Mouse (Mus musculus) kidney, postnatal 0 days (tissue): Measurements from ENCODE around the gene Gm27021. TPM values are rescaled to one million over a fixed set of nuclear protein-coding genes. Genes with fewer than 3 reads are reported as not detected.

ENCODE experiments used
- ATAC-seq: fragments of 200-750 bp; cut with Nextera tagmentation; replicated peaks from 2 replicates; pipeline ENCODE4 v1.8.0; 2017; ENCODE audit warnings: low read depth, moderate number of reproducible peaks, moderate TSS enrichment, moderate library complexity; ENCODE audit not compliant: low FRiP score
- DNase-seq: peaks from one replicate; pipeline ENCODE4 v3.0.0-alpha.2; 2016; ENCODE audit warnings: low spot score
- H3K27ac ChIP-seq: fragments of 300-500 bp; sonication (generic); 2 replicates; pipeline ENCODE4 v1.5.1; 2014; ENCODE audit warnings: mild to moderate bottlenecking
- H3K27me3 ChIP-seq: fragments of 300-500 bp; sonication (generic); 2 replicates; pipeline ENCODE4 v1.6.1; 2014; ENCODE audit warnings: low read length, mixed read lengths; ENCODE audit not compliant: insufficient read depth
- H3K36me3 ChIP-seq: fragments of 300-500 bp; sonication (generic); 2 replicates; pipeline ENCODE4 v1.6.1; 2014; ENCODE audit warnings: low read length, mixed read lengths; ENCODE audit not compliant: insufficient read depth
- H3K4me1 ChIP-seq: fragments of 300-500 bp; sonication (generic); replicated peaks from 2 replicates; pipeline ENCODE4 v1.6.1; 2014; ENCODE audit warnings: antibody characterized with exemption, low read length, mixed read lengths; ENCODE audit not compliant: insufficient read depth
- H3K4me2 ChIP-seq: fragments of 300-500 bp; sonication (generic); 2 replicates; pipeline ENCODE4 v1.6.1; 2014; ENCODE audit warnings: mild to moderate bottlenecking, low read length, moderate library complexity, mixed read lengths
- H3K4me3 ChIP-seq: fragments of 300-500 bp; sonication (generic); replicated peaks from 2 replicates; pipeline ENCODE4 v1.5.1; 2014; ENCODE audit warnings: low read depth, low read length
- H3K9ac ChIP-seq: fragments of 300-500 bp; sonication (generic); 2 replicates; pipeline ENCODE4 v1.6.1; 2014; ENCODE audit warnings: low read depth, low read length
- H3K9me3 ChIP-seq: fragments of 300-500 bp; sonication (generic); replicated peaks from 2 replicates; pipeline ENCODE4 v1.6.1; 2016; ENCODE audit warnings: low read length, inconsistent platforms, mixed read lengths
- CTCF ChIP-seq: IDR thresholded peaks from 2 replicates; pipeline ENCODE4 v1.5.1; 2016; ENCODE audit warnings: antibody characterized with exemption, low read depth, mild to moderate bottlenecking, moderate library complexity
- WGBS: fragments of 180-500 bp; shearing (Covaris S2); extraction: QIAGEN DNeasy Blood & Tissue Kit; methylation state at CpG from one replicate; pipeline ENCODE4 v1.1.7; 2014; 5-methylcytosine and 5-hydroxymethylcytosine counted together
- polyA plus RNA-seq: library from polyadenylated mRNA; unstranded; fragments of >200 nt; fragmentation: Nextera tagmentation; extraction: Ambion mirVana; gene quantifications from 2 replicates; pipeline ENCODE4 v1.2.1, GENCODE M21; 2015

The Gm27021 gene
- polyA plus RNA-seq, 1 experiment from 2014 or later, result 3.2 TPM

- peak within 1 kb of the TSS; percentile 96 for H3K4me2 ChIP-seq
- WGBS, result under 1% methylated on average over 67 of the region's 67 CpGs
- no peaks in the 10 kb centered on the region for H3K36me3 ChIP-seq
Measured at GRCm38 (mm10) chr8:120588908-120589771, 78.7 kb downstream of the Gm27021 start, which contains the start of gene Gins2. Gene Gins2, minus strand, starts transcription at chr8:120589304.

GRCm38 (mm10) chr8:120585521-120585920 lies 82.4 kb downstream of the Gm27021 start:
- H3K27ac ChIP-seq, result no peak overlapping the region
- H3K27me3 ChIP-seq, result no peaks in the 10 kb centered on the region
- ATAC-seq, result no peak
- no peak for DNase-seq
- H3K4me2 ChIP-seq, result no peak overlapping the region
- H3K4me3 ChIP-seq, result no peak overlapping the region
- H3K4me1 ChIP-seq, result peaks cover 10% of the 10 kb centered on the region
- no peaks in the 10 kb centered on the region for H3K9me3 ChIP-seq
- TF ChIP-seq CTCF, result no peak
- peaks cover 13% of the 10 kb centered on the region; the same call in 1 of the 2 replicates for H3K36me3 ChIP-seq
- WGBS, result 92% methylated on average over 10 of the region's 10 CpGs
- H3K9ac ChIP-seq, result no peak overlapping the region

More at GRCm38 (mm10) chr8:120588908-120589771, 78.7 kb downstream of the Gm27021 start, which contains the start of gene Gins2:
- DNase-seq (peak; percentile 100), ATAC-seq (peak; percentile 98)
- peak within 1 kb of the TSS; percentile 74 for H3K9ac ChIP-seq
- peak within 1 kb of the TSS; percentile 61 for H3K4me3 ChIP-seq
- no peaks in the 10 kb centered on the region for H3K27me3 ChIP-seq
- peak within 1 kb of the TSS; percentile 65; the same call in 1 of the 2 replicates for H3K27ac ChIP-seq
- TF ChIP-seq CTCF, result peak; percentile 40
- H3K4me1 ChIP-seq, result peaks cover 10% of the 10 kb centered on the region
- no peaks in the 10 kb centered on the region for H3K9me3 ChIP-seq

DNA sequence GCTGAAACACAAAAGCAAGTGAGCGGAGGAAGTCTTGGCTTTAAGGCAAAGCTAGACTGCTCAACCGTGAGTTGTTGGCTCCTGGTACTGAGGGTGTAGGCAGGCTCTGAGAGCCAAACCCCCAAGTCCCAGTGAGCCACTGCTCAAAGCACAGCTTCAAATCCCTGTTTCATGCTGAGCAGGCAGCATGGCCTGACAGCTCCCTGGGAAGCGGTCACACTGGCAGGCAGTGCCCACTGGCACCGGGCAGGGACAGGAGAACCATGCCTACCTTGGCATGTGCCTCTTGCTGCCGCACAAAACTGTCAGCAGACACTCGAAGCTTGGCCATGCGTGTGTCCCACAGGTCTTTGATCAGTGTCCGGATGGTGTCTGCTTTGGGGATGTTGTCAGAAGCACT lies 86.1 kb downstream of the Gm27021 start:
- no peaks in the 10 kb centered on the region for H3K4me1 ChIP-seq
- 72% methylated on average over 8 of the region's 8 CpGs for WGBS
- H3K9ac ChIP-seq, result no peak overlapping the region
- H3K4me2 ChIP-seq, result no peak overlapping the region
- H3K4me3 ChIP-seq, result no peak overlapping the region
- DNase-seq, result no peak
- H3K27me3 ChIP-seq, result no peaks in the 10 kb centered on the region
- no peaks in the 10 kb centered on the region for H3K9me3 ChIP-seq
- peaks cover 46% of the 10 kb centered on the region for H3K36me3 ChIP-seq
- no peak for TF ChIP-seq CTCF
- H3K27ac ChIP-seq, result 0 out of 2 replicates have a peak overlapping the region, but pooled peaks have one; percentile 36
- ATAC-seq, result no peak

DNA sequence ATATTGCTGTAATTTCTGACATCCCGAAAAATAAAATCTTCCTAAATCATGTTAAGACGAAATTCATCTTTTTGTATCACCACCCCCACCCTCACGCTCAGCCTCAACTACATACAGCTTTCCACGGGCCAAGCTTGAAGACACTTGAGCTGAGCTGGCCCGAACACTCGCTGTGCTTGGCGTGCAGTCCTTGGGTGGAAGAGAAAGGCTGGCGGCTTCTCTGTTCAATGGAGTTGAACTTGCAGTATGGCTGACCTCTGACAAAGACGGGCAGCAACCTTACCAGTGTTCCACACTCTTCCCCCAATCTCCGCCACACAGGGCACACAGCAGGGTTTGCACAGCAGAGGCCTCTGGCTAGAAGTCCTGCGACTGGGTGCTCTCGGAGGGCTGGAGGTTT lies 86.5 kb downstream of the Gm27021 start:
- Histone ChIP-seq H3K27me3 (no peaks in the 10 kb centered on the region), H3K4me2 (no peak overlapping the region), H3K4me3 (no peak overlapping the region), H3K9ac (no peak overlapping the region), H3K27ac (0 out of 2 replicates have a peak overlapping the region, but pooled peaks have one; percentile 36), H3K36me3 (peaks cover 51% of the 10 kb centered on the region), H3K9me3 (no peaks in the 10 kb centered on the region), H3K4me1 (no peaks in the 10 kb centered on the region; the same call in 1 of the 2 replicates)
- ATAC-seq (no peak), DNase-seq (no peak)
- no peak for TF ChIP-seq CTCF
- WGBS, result 82% methylated on average over 12 of the region's 12 CpGs

GRCm38 (mm10) chr8:120580336-120581000 lies 87.4 kb downstream of the Gm27021 start:
- no peaks in the 10 kb centered on the region for H3K27me3 ChIP-seq
- no peak for TF ChIP-seq CTCF
- H3K27ac ChIP-seq, result no peak overlapping the region
- no peak overlapping the region for H3K9ac ChIP-seq
- peaks cover 57% of the 10 kb centered on the region for H3K36me3 ChIP-seq
- ATAC-seq, result no peak
- no peaks in the 10 kb centered on the region for H3K9me3 ChIP-seq
- WGBS, result 77% methylated on average over 8 of the region's 8 CpGs
- no peak overlapping the region for H3K4me3 ChIP-seq
- peaks cover 6% of the 10 kb centered on the region; the same call in 1 of the 2 replicates for H3K4me1 ChIP-seq
- DNase-seq, result no peak
- H3K4me2 ChIP-seq, result no peak overlapping the region

- Histone ChIP-seq H3K4me3 (no peak overlapping the region), H3K27me3 (no peaks in the 10 kb centered on the region), H3K4me2 (no peak overlapping the region), H3K4me1 (peaks cover 6% of the 10 kb centered on the region; the same call in 1 of the 2 replicates), H3K36me3 (peaks cover 81% of the 10 kb centered on the region), H3K27ac (no peak overlapping the region), H3K9ac (no peak overlapping the region), H3K9me3 (no peaks in the 10 kb centered on the region)
- no peak for TF ChIP-seq CTCF
- WGBS, result 94% methylated on average over 17 of the region's 17 CpGs
- ATAC-seq (no peak), DNase-seq (no peak)
Measured at GRCm38 (mm10) chr8:120577821-120578220, 90.1 kb downstream of the Gm27021 start.
